Mouse (Mus musculus) fat pad, adult 2 months (tissue): ENCODE results near the gene Gm10490.
A peak's percentile ranks its signal among the peaks of the same experiment; 100 is the strongest.

Source experiments
- DNase-seq: peaks from one replicate; pipeline ENCODE4 v3.0.0-alpha.2; 2011; ENCODE audit warnings: low read depth, low spot score; ENCODE audit errors: extremely low read depth

Gm10490 gene

GRCm38 (mm10) chrX:7922032-7922431 lies 12.7 kb downstream of the Gm10490 start:
- DNase-seq: no peak

GRCm38 (mm10) chrX:7926266-7926665 lies 16.9 kb downstream of the Gm10490 start:
- DNase-seq: no peak

GRCm38 (mm10) chrX:7927116-7927515 lies 17.8 kb downstream of the Gm10490 start:
- no peak for DNase-seq

DNA sequence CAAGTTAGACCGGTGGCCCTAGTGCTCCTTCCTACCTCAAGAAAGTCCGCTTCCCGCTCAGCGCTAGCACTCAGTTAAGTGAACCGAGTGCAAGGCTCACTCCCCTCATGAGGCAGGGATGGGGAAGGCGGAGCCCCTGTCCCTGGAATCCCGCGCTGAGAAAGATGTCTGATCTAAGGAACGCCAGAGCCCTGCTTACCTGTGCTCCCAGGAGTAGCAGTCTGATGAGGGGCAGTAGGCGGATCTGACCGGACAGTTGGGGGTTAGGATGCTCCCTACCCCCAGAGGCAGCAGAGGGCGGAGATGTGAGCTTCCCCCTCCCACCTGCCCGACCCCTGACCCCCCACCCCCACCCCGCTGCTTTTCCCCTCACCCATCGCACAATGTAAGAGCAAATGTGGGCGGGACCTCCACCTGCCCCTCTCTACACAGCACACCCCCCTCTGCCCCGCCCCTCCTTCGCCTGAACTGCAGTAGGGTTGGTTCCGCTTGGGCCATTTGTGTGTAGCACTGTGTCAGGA lies 19.0 kb downstream of the Gm10490 start, which contains the start of gene Eras:
Eras (minus strand) TSS at position 338 of the 521 bp plus-strand sequence.
- DNase-seq: no peak

- DNase-seq: no peak
These were observed 27.5 kb downstream of the Gm10490 start for GRCm38 (mm10) chrX:7936874-7937273.

- DNase-seq: no peak
These were observed 28.3 kb downstream of the Gm10490 start for GRCm38 (mm10) chrX:7937667-7938066.

- DNase-seq: no peak
These were observed 36.3 kb downstream of the Gm10490 start for GRCm38 (mm10) chrX:7945618-7946017.

GRCm38 (mm10) chrX:7947108-7947899 lies 38.0 kb downstream of the Gm10490 start, which contains the start of gene Hdac6:
Hdac6 (minus strand) TSS chrX:7947889.
- DNase-seq: no peak

DNA sequence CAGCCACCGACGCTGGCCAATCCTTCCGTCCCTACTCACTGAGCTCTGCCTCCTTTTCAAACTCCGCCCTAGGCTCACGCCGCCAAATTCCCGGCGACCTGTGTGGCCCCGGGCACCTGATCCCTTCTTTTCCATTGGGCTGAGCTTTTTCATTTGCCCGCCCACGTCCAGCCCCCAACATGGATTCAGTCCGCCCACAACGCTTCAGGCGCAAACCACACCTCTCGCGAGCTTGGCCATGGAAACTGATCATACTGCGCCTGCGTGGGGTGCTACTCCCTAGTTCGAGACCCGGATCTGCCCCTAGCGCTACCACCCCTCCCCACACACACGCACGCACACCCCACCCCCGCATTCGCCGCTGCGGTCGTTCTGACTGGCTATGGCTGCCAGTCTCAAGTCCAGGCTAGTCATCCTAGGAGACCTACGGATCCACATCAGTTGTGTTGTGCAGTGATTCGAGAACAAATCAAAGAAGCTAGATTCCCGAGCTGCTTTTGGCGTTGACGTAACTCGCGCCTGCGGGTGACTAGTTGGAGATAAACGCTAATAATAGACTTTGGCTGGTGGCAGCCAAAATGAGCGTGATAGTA lies 38.7 kb downstream of the Gm10490 start:
- peak; percentile 54 for DNase-seq

- no peak for DNase-seq
These were observed 40.7 kb downstream of the Gm10490 start for GRCm38 (mm10) chrX:7950091-7950490.

GRCm38 (mm10) chrX:7958868-7959267 lies 49.5 kb downstream of the Gm10490 start:
- DNase-seq: no peak
